Mouse (Mus musculus): ENCODE data around the gene Gpr84.

The Gpr84 gene

GRCm38 (mm10) chr15:103310365-103310910 lies at the start of gene Gpr84:
Gpr84 (minus strand) TSS chr15:103310612.
- peak; percentile 23 for DNase-seq

DNA sequence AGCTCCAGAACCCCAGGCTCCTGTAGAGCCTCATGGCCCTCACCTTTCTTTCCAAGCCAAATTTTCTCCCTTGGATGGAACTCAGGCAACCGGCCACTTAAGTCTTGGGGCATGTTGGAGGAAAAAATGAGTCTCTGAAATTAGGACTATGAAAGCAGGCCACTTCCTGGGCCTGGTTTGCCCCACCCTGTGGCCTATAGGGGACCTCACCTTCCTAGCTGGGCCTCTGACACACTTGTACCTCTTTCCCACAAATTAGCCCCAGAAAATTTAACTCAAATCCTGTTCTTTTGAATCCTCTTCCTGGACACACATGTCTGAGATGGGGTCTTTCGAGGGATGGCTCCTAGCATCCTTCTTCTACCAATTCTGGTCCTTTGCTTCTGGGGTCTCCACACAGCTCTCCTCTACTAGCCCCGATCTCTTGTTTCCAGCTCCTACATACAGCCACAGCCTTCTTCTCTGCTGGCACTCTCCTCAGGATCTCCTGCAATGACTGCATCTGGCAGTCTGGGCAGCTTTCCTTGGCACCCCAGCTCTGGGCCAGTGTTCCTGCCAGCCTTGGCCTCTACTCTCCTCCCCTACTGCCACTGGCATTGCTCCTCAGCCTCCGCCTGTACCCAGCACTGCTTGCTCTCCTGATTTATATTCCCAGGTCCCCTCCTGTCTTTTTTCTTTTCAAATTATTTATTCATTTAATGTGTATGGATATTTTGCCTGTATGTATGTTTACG lies 49.6 kb upstream of the Gpr84 start:
- no peak for DNase-seq

GRCm38 (mm10) chr15:103359122-103359510 lies 48.7 kb upstream of the Gpr84 start:
- no peak for DNase-seq

DNA sequence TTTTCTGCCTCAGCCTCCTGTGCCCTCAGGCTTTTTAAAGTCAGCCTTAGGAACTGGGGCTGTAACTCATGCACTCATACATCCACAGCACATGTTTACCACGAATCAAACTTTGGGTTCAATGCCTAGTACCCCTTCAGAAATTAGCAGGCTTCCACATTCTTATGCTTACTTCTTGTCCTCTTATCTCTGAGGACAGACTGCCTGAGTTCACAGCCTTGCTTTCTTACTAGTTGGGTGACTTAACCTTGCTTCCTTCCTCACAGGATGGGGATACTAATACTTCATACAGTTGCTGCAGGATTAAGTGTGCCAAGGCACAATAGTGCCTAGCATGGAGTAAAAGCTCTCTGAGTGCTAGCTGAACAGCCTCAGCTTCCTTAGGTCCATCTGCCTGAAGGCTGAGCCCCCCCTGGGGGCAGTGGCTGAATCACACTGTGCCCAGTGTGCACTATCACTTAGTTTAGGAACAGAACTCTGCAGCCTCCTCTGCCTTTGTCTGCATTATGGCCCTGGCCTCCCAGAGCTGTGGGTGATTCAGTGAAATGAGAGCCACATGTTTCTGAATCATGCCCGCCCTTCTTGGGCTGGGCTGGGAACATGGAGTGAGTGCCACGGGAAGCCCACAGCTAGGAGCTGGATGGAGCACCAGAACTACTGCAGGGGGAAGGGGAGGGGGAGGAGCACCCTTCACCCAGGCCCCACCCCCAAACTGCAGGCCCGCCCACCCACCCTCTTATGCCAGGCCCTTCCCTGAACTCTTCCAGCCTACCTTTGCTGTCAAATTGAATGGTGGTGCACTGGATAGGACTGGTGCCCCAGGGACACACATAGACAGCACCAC lies 48.1 kb upstream of the Gpr84 start:
- DNase-seq, result no peak

DNA sequence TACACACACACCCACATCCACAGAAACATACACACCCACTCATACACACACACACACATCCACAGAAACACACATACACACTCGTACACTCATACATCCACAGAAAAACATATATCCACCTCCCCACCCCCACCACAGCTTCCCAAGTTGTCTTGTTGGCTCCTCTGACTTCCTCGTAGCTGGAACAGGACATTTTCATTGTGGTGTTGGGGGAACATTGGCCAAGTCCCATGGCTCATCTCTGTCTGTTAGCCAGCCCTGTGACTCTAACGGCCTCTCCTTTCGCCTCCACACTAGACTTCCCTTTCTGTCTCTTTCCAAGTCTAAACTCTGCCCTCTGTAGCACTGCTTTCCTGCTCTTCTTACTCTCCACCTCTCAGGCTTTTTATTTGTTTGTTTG lies 47.4 kb upstream of the Gpr84 start:
- no peak for DNase-seq

GRCm38 (mm10) chr15:103356130-103356529 lies 45.7 kb upstream of the Gpr84 start:
- no peak for DNase-seq

DNA sequence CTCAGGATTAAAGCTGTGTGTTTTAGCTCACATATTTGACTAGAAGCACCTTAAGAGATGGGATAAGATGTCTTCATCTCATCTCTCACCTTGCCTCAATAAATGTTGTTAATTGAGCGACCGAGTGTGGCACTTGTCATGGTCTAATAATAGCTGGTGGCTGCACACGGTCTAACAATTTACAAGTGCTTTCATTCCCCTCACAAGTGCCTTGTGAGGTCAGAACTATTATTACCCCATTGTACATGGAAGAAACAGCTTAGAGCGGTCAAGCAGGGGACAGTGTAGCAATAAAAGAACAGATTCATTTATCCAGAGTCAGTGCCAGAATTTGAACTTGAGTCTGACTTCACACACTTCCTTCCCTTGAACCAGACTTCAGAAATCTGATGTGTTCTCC lies 45.0 kb upstream of the Gpr84 start:
- DNase-seq, result peak; percentile 53

GRCm38 (mm10) chr15:103354690-103355089 lies 44.3 kb upstream of the Gpr84 start:
- no peak for DNase-seq

- DNase-seq, result no peak
Observed at GRCm38 (mm10) chr15:103353511-103354256, 43.3 kb upstream of the Gpr84 start.

DNA sequence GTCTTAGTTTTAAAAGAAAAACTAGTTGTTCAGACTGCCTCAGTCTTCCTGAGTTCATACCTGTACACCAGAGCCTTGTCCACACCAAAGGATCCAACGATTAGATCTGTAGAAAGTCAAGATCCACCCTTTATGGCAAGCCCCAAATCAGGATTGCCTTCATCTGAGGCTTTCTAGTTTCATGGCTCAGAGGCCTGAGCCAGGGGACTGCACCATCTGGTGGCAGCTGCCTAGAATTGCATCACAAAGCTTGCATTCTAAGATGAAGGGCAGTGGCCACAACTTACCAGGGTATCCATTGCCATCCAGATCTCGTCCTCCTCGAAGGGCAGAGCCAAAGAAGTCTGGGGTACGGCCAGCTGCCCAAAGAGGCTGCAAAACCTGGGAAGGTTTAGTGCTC lies 42.4 kb upstream of the Gpr84 start:
- DNase-seq, result no peak

DNA sequence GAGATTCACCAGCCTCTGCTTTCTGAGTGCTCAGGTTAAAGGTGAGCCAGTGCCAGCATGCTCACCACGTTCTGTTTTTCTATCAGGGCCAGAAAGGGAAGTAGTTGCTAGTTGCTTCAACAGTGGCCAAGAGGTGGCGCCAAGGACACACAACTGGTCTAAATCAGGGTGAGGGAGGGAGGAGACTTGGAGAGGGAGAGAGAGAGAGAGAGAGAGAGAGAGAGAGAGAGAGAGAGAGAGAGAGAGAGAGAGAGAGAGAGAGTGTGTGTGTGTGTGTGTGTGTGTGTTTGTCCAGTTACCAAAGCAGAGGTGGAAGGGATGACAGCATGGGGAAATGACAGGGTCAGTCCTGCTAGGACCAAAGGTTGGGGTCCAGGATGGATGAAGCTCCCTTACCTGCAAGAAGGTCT lies 36.9 kb upstream of the Gpr84 start:
- peak; percentile 83 for DNase-seq

DNA sequence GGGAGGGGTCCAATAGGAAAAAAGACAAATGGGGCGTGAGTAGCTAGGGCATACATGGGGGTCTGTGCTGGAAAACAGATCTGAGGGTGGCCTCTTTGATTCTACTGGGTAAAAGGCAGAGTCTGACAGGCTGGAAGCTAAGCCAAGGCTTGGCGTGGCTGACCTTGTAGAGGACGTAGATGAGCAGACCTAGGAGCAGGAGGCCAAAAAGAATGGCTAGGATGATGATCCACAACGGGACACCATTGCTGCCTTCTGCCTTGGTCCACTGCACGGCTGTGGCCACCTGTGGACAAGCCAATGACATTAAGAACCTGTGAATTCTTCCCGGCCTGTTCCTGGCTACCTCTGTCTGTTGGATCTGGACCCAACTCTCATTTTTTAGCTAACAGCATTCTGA lies 35.4 kb upstream of the Gpr84 start:
- DNase-seq, result no peak

DNA sequence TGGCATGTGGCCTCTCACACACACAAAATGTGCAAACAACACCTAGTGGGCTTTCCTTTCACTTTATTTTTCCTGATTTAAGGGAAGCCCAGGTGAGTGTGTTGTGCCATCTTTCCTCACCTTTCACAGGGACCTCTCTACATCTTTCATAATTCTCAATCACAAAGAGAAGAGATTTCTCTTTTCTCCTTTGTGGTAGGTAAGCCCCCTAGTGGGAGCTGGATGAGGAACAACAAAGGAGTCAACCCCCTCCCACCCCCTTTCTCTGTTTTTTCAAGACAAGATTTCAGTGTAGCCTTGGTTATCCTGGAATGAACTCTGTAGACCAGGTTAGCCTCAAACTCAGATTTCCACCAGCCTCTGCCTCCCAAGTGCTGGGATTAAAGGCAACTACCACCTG lies 33.1 kb upstream of the Gpr84 start:
- DNase-seq, result no peak

- DNase-seq, result no peak
Observed at GRCm38 (mm10) chr15:103343008-103343407, 32.6 kb upstream of the Gpr84 start.

- DNase-seq, result peak; percentile 84
Observed at GRCm38 (mm10) chr15:103342415-103342814, 32.0 kb upstream of the Gpr84 start.

- DNase-seq, result no peak
Observed at GRCm38 (mm10) chr15:103341547-103341946, 31.1 kb upstream of the Gpr84 start.

DNA sequence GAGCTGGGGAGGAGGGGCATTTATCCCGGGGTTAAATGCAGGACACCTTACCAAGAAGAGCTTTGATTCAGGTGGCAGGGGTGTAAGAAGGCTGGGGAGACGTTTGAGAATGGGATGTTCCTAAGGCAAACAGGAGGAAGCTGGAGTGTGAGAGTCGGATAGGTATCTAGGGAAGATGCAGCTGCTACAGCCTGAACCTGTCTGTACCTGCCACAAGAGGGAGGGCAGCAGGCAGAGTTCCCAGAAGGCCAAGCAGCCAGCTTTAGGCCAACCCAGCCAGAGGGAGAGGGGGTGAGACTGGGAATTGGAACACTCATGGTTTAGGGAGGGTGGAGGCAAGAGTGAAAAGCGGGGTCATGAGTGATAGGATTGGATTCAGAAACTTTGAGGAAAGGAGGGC lies 30.4 kb upstream of the Gpr84 start:
- DNase-seq, result no peak

DNA sequence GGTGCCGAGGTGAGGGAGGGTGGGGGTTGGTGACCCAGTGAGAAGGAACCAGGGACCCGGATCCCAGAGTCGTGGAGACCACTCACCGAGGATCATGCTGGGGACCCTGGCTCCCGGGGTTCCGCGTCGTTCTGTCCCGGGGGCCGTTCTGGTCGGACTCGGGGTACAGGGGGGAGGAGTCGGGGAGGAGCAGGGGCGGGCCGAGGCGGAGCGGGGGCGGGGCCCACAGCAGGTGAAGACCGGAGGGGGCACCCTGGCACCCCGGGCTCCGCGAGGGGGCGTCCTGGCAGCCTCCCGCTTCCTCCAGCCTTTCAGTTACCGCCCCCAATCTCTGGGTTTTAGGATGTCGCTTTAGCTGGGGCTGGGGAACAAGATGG lies 29.5 kb upstream of the Gpr84 start, which contains the start of gene Zfp385a:
Zfp385a (minus strand) TSS at position 133 of the 377 bp plus-strand sequence.
- peak; percentile 37 for DNase-seq

GRCm38 (mm10) chr15:103339166-103339960 lies 29.0 kb upstream of the Gpr84 start:
- DNase-seq, result no peak

GRCm38 (mm10) chr15:103338829-103339165 lies 28.4 kb upstream of the Gpr84 start:
- no peak for DNase-seq

DNA sequence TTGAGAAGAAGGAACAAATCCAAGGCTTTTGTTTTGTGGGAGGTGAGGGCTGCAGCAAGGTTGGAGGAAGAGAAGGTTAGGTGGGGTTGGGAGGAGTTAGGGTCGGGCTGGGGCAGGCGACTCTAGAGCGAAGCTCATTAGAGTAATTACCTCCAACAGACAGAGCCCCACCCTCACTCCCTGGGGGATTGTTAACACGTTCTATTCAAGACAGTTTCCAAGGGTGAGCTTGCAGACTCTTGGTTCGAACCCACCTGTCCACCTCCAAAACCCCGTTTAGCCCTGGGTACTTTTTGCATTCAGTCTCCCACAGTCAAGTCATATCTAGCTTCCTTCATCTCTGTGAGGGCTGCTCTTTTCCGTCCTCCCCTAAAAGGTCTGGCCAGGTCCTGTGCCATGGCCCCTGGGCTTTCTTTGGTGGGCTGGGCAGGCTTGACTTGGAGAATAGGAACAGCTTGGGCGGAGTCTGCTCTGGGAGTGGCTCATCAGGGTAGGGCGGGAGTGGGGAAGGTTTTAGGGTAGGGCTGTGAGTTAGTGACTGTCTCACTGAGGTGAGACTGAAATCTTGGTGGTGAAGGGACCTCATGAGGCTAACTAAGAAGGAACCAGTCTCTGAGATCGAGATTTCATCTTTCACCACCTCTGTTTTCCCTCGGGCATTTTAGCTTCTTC lies 26.7 kb upstream of the Gpr84 start:
- no peak for DNase-seq

Measured in lung, postnatal 36 days (tissue).